Mouse (Mus musculus): ENCODE measurements around the gene Runx2.

- no peak for TF ChIP-seq CTCF (IDR thresholded peaks at IDR 0.05; ENCODE audit: low read depth, low read length)
- TF ChIP-seq POLR2A (IDR thresholded peaks at IDR 0.05; ENCODE audit: borderline replicate concordance, low read depth, low read length): no peak
Observed at GRCm38 (mm10) chr17:44522906-44523305, 291.7 kb downstream of the Runx2 start.

Data from bone marrow macrophage, adult 2 months (primary cell).